Mouse (Mus musculus): ENCODE measurements at regions not wholly inside any gene's neighbourhood (a gene's known extent, or its start where the extent isn't known, plus 50 kb on each side); places are given as distances from the start of the nearest gene placed in this dataset.

DNA sequence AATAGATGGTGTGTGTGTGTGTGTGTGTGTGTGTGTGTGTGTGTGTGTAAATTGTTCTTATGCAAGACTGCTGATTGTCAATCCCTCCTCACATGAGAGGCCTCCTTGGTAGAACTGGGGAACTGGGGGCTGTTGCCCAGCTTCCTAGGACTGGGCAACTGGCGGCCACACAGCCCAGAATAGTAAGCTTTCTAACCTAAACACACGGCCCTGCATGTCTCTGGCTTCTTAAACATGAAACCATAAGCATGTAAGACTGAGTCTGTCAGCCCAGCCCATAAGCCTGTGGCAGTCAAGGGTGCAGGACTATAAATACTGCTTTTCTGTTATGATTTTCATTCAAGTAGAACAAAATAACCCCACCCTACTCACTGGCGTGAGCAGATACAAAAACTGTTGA, 60.7 kb downstream of the Ifng start:
- H3K9ac ChIP-seq (replicated peaks; ENCODE audit: low read length): no peak overlapping the region
- H3K4me1 ChIP-seq (ENCODE audit: insufficient read depth, low read length): no peaks in the 10 kb centered on the region
- no peak overlapping the region for H3K4me3 ChIP-seq (ENCODE audit: low read length)
- no peak overlapping the region for H3K4me2 ChIP-seq (ENCODE audit: low read depth, low read length)
- H3K9me3 ChIP-seq (ENCODE audit: low read length): no peaks in the 10 kb centered on the region
- no peak overlapping the region for H3K27ac ChIP-seq
- no peaks in the 10 kb centered on the region for H3K27me3 ChIP-seq (ENCODE audit: insufficient read depth, low read length)
- no peak for ATAC-seq
- DNase-seq (ENCODE audit: low spot score): no peak
- 85% methylated on average over 3 of the region's 3 CpGs for WGBS
- H3K36me3 ChIP-seq (ENCODE audit: insufficient read depth, low read length): no peaks in the 10 kb centered on the region
- TF ChIP-seq CTCF (IDR thresholded peaks at IDR 0.05; ENCODE audit: low read depth): no peak

DNA sequence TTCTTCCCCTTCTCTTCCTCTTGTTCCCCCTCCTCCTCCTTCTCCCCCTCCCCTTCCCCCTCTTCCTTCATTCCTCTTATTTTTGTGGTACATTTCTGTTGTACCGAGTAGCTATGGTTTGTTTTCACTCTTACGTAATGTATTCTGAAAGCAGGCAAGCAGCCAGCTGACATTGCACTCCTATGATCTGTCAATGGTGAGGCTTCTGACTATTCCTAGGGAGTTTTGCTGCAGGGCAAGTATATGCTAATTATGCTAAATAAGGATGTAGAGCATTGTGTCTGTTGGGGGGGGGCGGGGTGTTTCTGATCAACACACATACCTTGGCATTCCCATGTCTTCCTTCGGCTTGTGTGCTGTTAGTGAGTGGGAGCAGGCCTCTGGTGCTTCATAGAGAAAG, 64.0 kb downstream of the Ifng start:
- 45% methylated on average over 4 of the region's 4 CpGs for WGBS
- H3K36me3 ChIP-seq (ENCODE audit: insufficient read depth, low read length): no peaks in the 10 kb centered on the region
- no peaks in the 10 kb centered on the region for H3K27me3 ChIP-seq (ENCODE audit: insufficient read depth, low read length)
- no peak overlapping the region for H3K9ac ChIP-seq (replicated peaks; ENCODE audit: low read length)
- H3K9me3 ChIP-seq (ENCODE audit: low read length): no peaks in the 10 kb centered on the region
- ATAC-seq (no peak), DNase-seq (ENCODE audit: low spot score) (peak; percentile 22)
- no peak overlapping the region for H3K27ac ChIP-seq
- TF ChIP-seq CTCF (IDR thresholded peaks at IDR 0.05; ENCODE audit: low read depth): no peak
- no peaks in the 10 kb centered on the region for H3K4me1 ChIP-seq (ENCODE audit: insufficient read depth, low read length)
- H3K4me2 ChIP-seq (ENCODE audit: low read depth, low read length): no peak overlapping the region
- no peak overlapping the region for H3K4me3 ChIP-seq (ENCODE audit: low read length)

DNA sequence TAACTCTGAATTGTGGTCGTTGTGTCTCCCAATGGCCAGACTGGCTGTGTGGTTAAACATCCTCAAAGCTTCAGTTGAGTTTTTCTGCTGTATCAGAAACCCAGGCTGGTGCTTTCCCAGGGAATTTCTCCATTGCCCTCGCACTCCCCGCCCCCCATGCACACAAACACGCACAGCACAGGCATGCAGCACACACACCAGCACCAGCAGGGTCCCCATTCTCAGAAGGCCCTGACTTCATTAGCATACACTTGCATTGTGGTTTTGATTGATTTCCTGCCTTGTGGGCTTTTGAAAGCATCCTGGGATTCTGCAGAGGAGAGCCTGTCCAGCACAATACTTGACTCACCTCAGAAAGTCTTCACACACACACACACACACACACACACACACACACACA, 65.3 kb downstream of the Ifng start:
- Histone ChIP-seq H3K4me3 (ENCODE audit: low read length) (no peak overlapping the region), H3K36me3 (ENCODE audit: insufficient read depth, low read length) (no peaks in the 10 kb centered on the region), H3K27me3 (ENCODE audit: insufficient read depth, low read length) (no peaks in the 10 kb centered on the region), H3K27ac (no peak overlapping the region), H3K9me3 (ENCODE audit: low read length) (no peaks in the 10 kb centered on the region), H3K4me2 (ENCODE audit: low read depth, low read length) (no peak overlapping the region), H3K9ac (replicated peaks; ENCODE audit: low read length) (no peak overlapping the region), H3K4me1 (ENCODE audit: insufficient read depth, low read length) (no peaks in the 10 kb centered on the region)
- WGBS: 23% methylated on average over 4 of the region's 4 CpGs
- DNase-seq (ENCODE audit: low spot score) (no peak), ATAC-seq (no peak)
- no peak for TF ChIP-seq CTCF (IDR thresholded peaks at IDR 0.05; ENCODE audit: low read depth)

DNA sequence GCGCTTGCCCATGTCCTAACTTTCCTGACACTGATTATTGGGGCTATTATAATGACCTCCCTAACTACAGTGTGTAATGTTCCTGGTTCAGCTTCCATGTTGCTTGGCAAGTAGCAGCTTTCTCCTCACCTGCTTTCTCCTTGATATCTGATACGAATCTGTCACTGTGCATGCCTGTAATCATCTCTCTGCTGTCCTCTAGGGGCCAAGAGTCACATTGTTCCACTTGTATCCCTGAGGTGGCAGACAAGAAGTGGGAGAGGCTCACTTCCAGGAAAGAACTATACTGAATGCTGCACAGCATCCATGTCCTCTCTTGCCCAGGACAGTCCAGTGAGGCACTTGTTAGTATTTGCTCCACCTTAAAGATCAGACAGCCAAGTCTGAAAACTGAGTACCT, 66.8 kb downstream of the Ifng start:
- H3K36me3 ChIP-seq (ENCODE audit: insufficient read depth, low read length): no peaks in the 10 kb centered on the region
- no peak overlapping the region for H3K27ac ChIP-seq
- DNase-seq (ENCODE audit: low spot score) (peak; percentile 62), ATAC-seq (peak; percentile 29; the same call in 1 of the 2 replicates)
- 53% methylated on average over 2 of the region's 2 CpGs for WGBS
- H3K4me3 ChIP-seq (ENCODE audit: low read length): no peak overlapping the region
- H3K4me2 ChIP-seq (ENCODE audit: low read depth, low read length): no peak overlapping the region
- no peaks in the 10 kb centered on the region for H3K4me1 ChIP-seq (ENCODE audit: insufficient read depth, low read length)
- H3K27me3 ChIP-seq (ENCODE audit: insufficient read depth, low read length): no peaks in the 10 kb centered on the region
- TF ChIP-seq CTCF (IDR thresholded peaks at IDR 0.05; ENCODE audit: low read depth): peak; percentile 76
- H3K9ac ChIP-seq (replicated peaks; ENCODE audit: low read length): no peak overlapping the region
- H3K9me3 ChIP-seq (ENCODE audit: low read length): no peaks in the 10 kb centered on the region

DNA sequence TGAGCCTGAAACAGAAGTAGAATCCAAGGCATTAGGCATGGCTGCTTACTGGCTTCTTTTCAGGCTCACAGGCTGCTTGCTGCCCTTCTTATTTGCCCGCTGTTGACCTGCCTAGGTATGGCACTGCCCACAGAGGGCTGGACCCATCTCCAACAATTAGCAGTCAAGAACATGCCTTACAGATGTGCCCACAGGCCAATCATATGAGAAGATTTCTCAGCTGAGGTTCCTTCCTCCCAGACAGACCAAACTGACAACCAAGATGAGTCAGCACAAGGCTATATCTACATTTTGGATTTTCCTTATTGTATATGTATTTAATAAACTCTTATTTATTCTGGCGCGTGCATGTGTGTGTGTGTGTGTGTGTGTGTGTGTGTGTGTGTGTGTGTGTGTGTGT, 76.0 kb downstream of the Ifng start:
- Histone ChIP-seq H3K9me3 (ENCODE audit: low read length) (no peaks in the 10 kb centered on the region), H3K4me1 (ENCODE audit: insufficient read depth, low read length) (no peaks in the 10 kb centered on the region), H3K4me2 (ENCODE audit: low read depth, low read length) (no peak overlapping the region), H3K36me3 (ENCODE audit: insufficient read depth, low read length) (no peaks in the 10 kb centered on the region), H3K27me3 (ENCODE audit: insufficient read depth, low read length) (no peaks in the 10 kb centered on the region), H3K27ac (no peak overlapping the region), H3K9ac (replicated peaks; ENCODE audit: low read length) (no peak overlapping the region), H3K4me3 (ENCODE audit: low read length) (no peak overlapping the region)
- 97% methylated on average over 3 of the region's 3 CpGs for WGBS
- ATAC-seq: no peak
- TF ChIP-seq CTCF (IDR thresholded peaks at IDR 0.05; ENCODE audit: low read depth): no peak
- DNase-seq (ENCODE audit: low spot score): no peak

DNA sequence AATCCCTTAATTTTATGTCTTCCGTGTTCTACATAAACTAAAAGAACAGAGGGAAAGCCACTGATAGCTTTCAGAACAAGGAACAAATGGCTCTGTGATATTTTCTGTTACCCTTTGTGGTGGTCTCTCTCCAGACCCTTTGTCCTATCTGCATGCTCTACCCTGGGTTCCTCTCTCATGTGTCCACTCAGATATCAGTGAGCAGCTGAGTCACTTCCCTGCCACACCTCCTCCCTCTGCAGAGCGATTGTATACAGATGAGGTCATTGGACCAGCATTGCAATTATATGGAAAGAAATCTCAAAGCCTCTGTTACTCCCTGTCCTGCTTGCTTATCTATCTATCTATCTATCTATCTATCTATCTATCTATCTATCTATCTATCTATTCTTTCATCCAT, 77.1 kb downstream of the Ifng start:
- no peaks in the 10 kb centered on the region for H3K4me1 ChIP-seq (ENCODE audit: insufficient read depth, low read length)
- no peak overlapping the region for H3K4me3 ChIP-seq (ENCODE audit: low read length)
- no peak overlapping the region for H3K4me2 ChIP-seq (ENCODE audit: low read depth, low read length)
- DNase-seq (ENCODE audit: low spot score): no peak
- H3K27me3 ChIP-seq (ENCODE audit: insufficient read depth, low read length): no peaks in the 10 kb centered on the region
- 87% methylated on average over 2 of the region's 2 CpGs for WGBS
- H3K9ac ChIP-seq (replicated peaks; ENCODE audit: low read length): no peak overlapping the region
- TF ChIP-seq CTCF (IDR thresholded peaks at IDR 0.05; ENCODE audit: low read depth): no peak
- no peak for ATAC-seq
- H3K27ac ChIP-seq: no peak overlapping the region
- H3K9me3 ChIP-seq (ENCODE audit: low read length): no peaks in the 10 kb centered on the region
- H3K36me3 ChIP-seq (ENCODE audit: insufficient read depth, low read length): no peaks in the 10 kb centered on the region

DNA sequence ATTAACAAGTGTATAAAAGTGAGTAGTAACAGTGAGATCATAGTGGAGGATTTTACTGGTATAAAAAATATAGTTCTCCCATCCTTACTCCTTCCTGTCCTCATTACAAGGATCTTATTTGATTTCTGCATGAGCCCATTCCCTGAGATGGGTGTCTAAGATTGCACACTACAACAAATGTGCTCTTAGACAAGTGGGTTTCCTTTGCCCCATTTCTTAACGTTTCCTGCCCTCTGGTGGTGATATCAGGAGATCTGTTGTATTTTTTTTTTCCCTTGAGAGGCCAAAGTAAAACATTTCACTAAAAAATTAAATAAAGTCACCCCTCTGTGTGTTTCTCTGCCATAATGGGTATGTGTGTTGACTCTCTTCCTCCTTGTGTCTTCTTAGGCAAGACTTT, 105.1 kb downstream of the Ifng start:
- 15% methylated on average over 1 of the region's 1 CpGs for WGBS
- peak; percentile 81 for DNase-seq (ENCODE audit: low spot score)

More for the DNA sequence above, 105.1 kb downstream of the Ifng start:
- Histone ChIP-seq H3K9me3 (ENCODE audit: low read length) (no peaks in the 10 kb centered on the region), H3K4me2 (ENCODE audit: low read depth, low read length) (no peak overlapping the region), H3K27me3 (ENCODE audit: insufficient read depth, low read length) (no peaks in the 10 kb centered on the region), H3K36me3 (ENCODE audit: insufficient read depth, low read length) (no peaks in the 10 kb centered on the region), H3K4me3 (ENCODE audit: low read length) (no peak overlapping the region), H3K4me1 (ENCODE audit: insufficient read depth, low read length) (no peaks in the 10 kb centered on the region), H3K9ac (replicated peaks; ENCODE audit: low read length) (no peak overlapping the region), H3K27ac (no peak overlapping the region)
- ATAC-seq: no peak
- peak; percentile 73 for TF ChIP-seq CTCF (IDR thresholded peaks at IDR 0.05; ENCODE audit: low read depth)

Data from hindbrain, postnatal 0 days (tissue).